ENCODE assay signal across 18 mouse cellular contexts in the genomic region with DNA sequence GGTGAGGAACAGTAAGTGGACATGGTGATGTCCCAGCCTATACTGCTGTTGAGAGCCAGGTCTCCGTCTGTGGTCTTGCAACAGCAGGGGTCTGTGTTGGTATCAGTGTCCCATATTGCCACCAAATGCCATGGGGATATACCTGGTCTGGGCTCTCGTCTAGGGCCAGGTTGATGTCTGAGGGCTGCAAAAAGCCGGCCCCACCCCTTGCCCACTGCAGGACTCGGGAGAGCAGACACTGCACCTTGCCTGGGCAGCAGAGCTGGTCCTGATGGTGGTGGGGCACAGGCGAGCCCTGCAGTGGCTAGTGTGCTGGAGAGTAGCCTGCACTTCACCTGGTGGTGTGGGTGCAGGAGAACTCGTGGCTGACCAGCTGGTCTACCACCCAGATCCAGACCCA.
"Had no signal": no experiment of that assay in that cellular context is flagged by ENCODE, and none has a peak within 500 bp of the region (broad histone marks: within the 10 kb centered on the region; RNA-seq: fewer than 3 reads in every experiment).

No protein-coding gene starts in this region.

- H3K4me1 ChIP-seq: limb, embryonic 12.5 days; limb, embryonic 15.5 days had no signal

- H3K9ac ChIP-seq: limb, embryonic 12.5 days; limb, embryonic 15.5 days; liver, embryonic 13.5 days had no signal

- H3K36me3 ChIP-seq: limb, embryonic 12.5 days; limb, embryonic 15.5 days; liver, embryonic 13.5 days; midbrain, embryonic 10.5 days had no signal

- H3K4me2 ChIP-seq: limb, embryonic 12.5 days; limb, embryonic 15.5 days; liver, embryonic 13.5 days had no signal

- H3K4me3 ChIP-seq: limb, embryonic 12.5 days; limb, embryonic 15.5 days; liver, embryonic 13.5 days; midbrain, embryonic 10.5 days had no signal

- H3K27ac ChIP-seq: limb, embryonic 12.5 days; limb, embryonic 15.5 days; liver, embryonic 13.5 days; midbrain, embryonic 10.5 days had no signal

- H3K9me3 ChIP-seq: limb, embryonic 12.5 days; limb, embryonic 15.5 days; liver, embryonic 13.5 days; midbrain, embryonic 10.5 days had no signal

- H3K27me3 ChIP-seq: limb, embryonic 12.5 days; limb, embryonic 15.5 days had no signal

- DNase-seq: kidney, adult 18-20 months; kidney, adult 9 months; kidney, postnatal 14 days; kidney, postnatal 4 days; left cerebral cortex, postnatal 4 days; liver, embryonic 13.5 days; lung, adult 2 months; lung, postnatal 14 days; lung, postnatal 4 days; midbrain, embryonic 14.5 days; retina, postnatal 1 day; right cerebral cortex, postnatal 25 days; thymus, adult 2 months; thymus, postnatal 14 days; thymus, postnatal 4 days had no signal
